Comparison of ENCODE assay signal across 8 mouse cellular contexts in the genomic region with DNA sequence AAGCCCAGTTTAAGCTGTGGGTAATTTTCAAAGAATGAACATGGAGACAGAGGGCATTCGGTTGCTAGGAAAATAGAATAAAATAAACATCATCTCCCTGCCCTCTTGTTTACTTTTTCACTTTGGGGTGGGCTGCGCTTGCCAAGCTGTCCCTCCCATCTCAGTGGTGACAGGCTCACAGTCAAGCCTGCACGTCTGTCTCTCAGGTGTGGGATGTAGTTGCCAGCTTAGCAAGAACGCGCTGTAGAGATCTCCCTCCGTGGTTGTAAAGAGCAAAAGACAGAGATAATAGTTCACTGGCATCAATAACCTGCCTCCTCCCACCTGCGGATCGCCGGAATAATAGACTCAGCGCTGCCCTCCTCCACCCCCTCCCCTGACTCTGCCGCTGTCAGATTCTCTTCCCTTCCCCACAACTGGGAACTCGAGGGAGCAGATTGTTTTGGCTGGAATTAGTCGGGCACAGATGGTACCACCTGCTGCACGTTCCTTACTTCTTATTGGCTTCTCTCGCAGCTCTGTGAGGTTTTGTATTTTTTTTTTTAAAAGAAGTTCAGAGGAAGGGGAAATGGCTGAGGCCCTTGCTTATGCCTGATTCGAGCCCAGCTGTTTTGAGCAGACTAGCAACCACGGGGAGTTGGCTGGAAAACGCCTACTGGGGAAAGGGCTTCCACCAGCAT. TPM values are rescaled to one million over a fixed set of nuclear protein-coding genes. Genes with fewer than 3 reads are reported as not detected.
DNase-seq lines count a peak whose midpoint lies in the region; ATAC-seq and TF ChIP-seq lines count a peak whose summit lies in the region.
"Had no signal": no experiment of that assay in that cellular context is flagged by ENCODE, and none has a peak within 500 bp of the region (broad histone marks: within the 10 kb centered on the region; RNA-seq: fewer than 3 reads in every experiment).

No protein-coding gene starts in this region.

- no peak overlapping the region for H3K9ac ChIP-seq in forebrain, embryonic 16.5 days (replicated peaks; ENCODE audit: low read depth, low read length)
- H3K9ac ChIP-seq in midbrain, embryonic 11.5 days (ENCODE audit: low read length): 0 out of 2 replicates have a peak overlapping the region, but pooled peaks have one; percentile 0

- H3K4me1 ChIP-seq in thymus, adult 2 months (replicated peaks; ENCODE audit: control insufficient read depth, insufficient read depth, low read length): peaks cover 19% of the 10 kb centered on the region
- H3K4me1 ChIP-seq in forebrain, embryonic 16.5 days (replicated peaks; ENCODE audit: control insufficient read depth, insufficient read depth, low read length): peaks cover 20% of the 10 kb centered on the region
- H3K4me1 ChIP-seq in midbrain, embryonic 11.5 days (ENCODE audit: control insufficient read depth, insufficient read depth, low read length): peaks cover 8% of the 10 kb centered on the region; the same call in 1 of the 2 replicates

- no peaks in the 10 kb centered on the region for H3K36me3 ChIP-seq in thymus, adult 2 months (ENCODE audit: control insufficient read depth, insufficient read depth, low read length)
- H3K36me3 ChIP-seq in forebrain, embryonic 16.5 days (ENCODE audit: control insufficient read depth, insufficient read depth): no peaks in the 10 kb centered on the region
- no peaks in the 10 kb centered on the region for H3K36me3 ChIP-seq in midbrain, embryonic 11.5 days (ENCODE audit: control insufficient read depth, insufficient read depth, low read length)

- H3K4me2 ChIP-seq in forebrain, embryonic 16.5 days (ENCODE audit: low read length): peak overlapping the region; percentile 45
- peak overlapping the region; percentile 27 for H3K4me2 ChIP-seq in midbrain, embryonic 11.5 days

- H3K27ac ChIP-seq in thymus, adult 2 months (ENCODE audit: control insufficient read depth, insufficient read depth, low read length): peak overlapping the region; percentile 63
- no peak overlapping the region for H3K27ac ChIP-seq in forebrain, embryonic 16.5 days (ENCODE audit: low read length)
- peak overlapping the region; percentile 43; the same call in 1 of the 2 replicates for H3K27ac ChIP-seq in layer of hippocampus, adult 2 months
- H3K27ac ChIP-seq in midbrain, embryonic 11.5 days (ENCODE audit: low read depth, low read length): no peak overlapping the region
- H3K27ac ChIP-seq: macrophage had no signal

- TF ChIP-seq CTCF in thymus, adult 2 months (IDR thresholded peaks at IDR 0.05; ENCODE audit: borderline replicate concordance, control insufficient read depth, extremely low read depth, insufficient read depth, low read length, poor library complexity): no peak
- no peak for TF ChIP-seq CTCF in layer of hippocampus, adult 2 months (conservative IDR thresholded peaks at IDR 0.05)

- peak overlapping the region; percentile 47 for H3K4me3 ChIP-seq in thymus, adult 2 months (ENCODE audit: control insufficient read depth, insufficient read depth, low read length)
- peak overlapping the region; percentile 22 for H3K4me3 ChIP-seq in forebrain, embryonic 16.5 days (replicated peaks; ENCODE audit: low read length)
- H3K4me3 ChIP-seq in layer of hippocampus, adult 2 months: peak overlapping the region; percentile 49
- peak overlapping the region; percentile 3 for H3K4me3 ChIP-seq in midbrain, embryonic 11.5 days (ENCODE audit: low read depth, low read length)

- no peak for DNase-seq in thymus, adult 2 months
- DNase-seq in thymus, adult 18-20 months: no peak
- peak; percentile 54 to 63 for DNase-seq in layer of hippocampus, adult 2 months (ENCODE audit: low spot score in 2 of 2)
- DNase-seq in midbrain, embryonic 11.5 days (ENCODE audit: low spot score, missing footprints): peak; percentile 93
- peak; percentile 64 for DNase-seq in thymus, postnatal 0 days (ENCODE audit: low spot score)

- ATAC-seq in forebrain, embryonic 16.5 days: peak; percentile 82
- ATAC-seq in midbrain, embryonic 11.5 days (ENCODE audit: low FRiP score): peak; percentile 71
- no peak for ATAC-seq in erythroid progenitor cell, adult 5-6 weeks (replicated peaks; ENCODE audit: low FRiP score, poor library complexity, severe bottlenecking)

- WGBS in thymus, adult 2 months: 12% methylated on average over 18 of the region's 18 CpGs
- 2% methylated on average over 18 of the region's 18 CpGs for WGBS in forebrain, embryonic 16.5 days
- WGBS in midbrain, embryonic 11.5 days: 3% methylated on average over 18 of the region's 18 CpGs

- no peaks in the 10 kb centered on the region for H3K9me3 ChIP-seq in forebrain, embryonic 16.5 days (ENCODE audit: control insufficient read depth, low read length)
- 0 out of 2 replicates have a peak, but pooled peaks cover 2% of the 10 kb centered on the region for H3K9me3 ChIP-seq in midbrain, embryonic 11.5 days (ENCODE audit: control insufficient read depth, low read length)

- no peaks in the 10 kb centered on the region for H3K27me3 ChIP-seq in thymus, adult 2 months (ENCODE audit: control insufficient read depth, insufficient read depth, low read length)
- no peaks in the 10 kb centered on the region for H3K27me3 ChIP-seq in forebrain, embryonic 16.5 days (replicated peaks; ENCODE audit: control insufficient read depth, insufficient read depth, low read length)
- H3K27me3 ChIP-seq in midbrain, embryonic 11.5 days (ENCODE audit: control insufficient read depth, insufficient read depth, low read length): no peaks in the 10 kb centered on the region

- no peak for TF ChIP-seq POLR2A in thymus, adult 2 months (IDR thresholded peaks at IDR 0.05; ENCODE audit: control insufficient read depth, extremely low read depth, insufficient read depth, low read length, poor library complexity)

RNA-seq across cellular contexts. Expression of a gene that starts 51.7 kb away (rescaled TPM):
- polyA plus RNA-seq in thymus, adult 2 months (2012; rRNA removed): 11.1 and 13.9 TPM in 2 replicates
- 30.2 and 34.9 TPM in 2 replicates for polyA plus RNA-seq in forebrain, embryonic 16.5 days (2015; fragmentation: Nextera tagmentation; extraction: Ambion mirVana)
- 10 to 100 TPM; 65.5 to 69.7 TPM for total RNA-seq in layer of hippocampus, adult 2 months (2021)
- 13.4 and 15.8 TPM in 2 replicates for polyA plus RNA-seq in midbrain, embryonic 11.5 days (2014; fragmentation: Nextera tagmentation; extraction: Ambion mirVana)
- 5.3 and 10.6 TPM in 2 replicates for polyA plus RNA-seq in thymus, postnatal 0 days (2015; fragmentation: Nextera tagmentation; extraction: Ambion mirVana)
- 35.6 and 50.8 TPM in 2 replicates for total RNA-seq in erythroid progenitor cell, adult 5-6 weeks (2015; ENCODE audit: low replicate concordance)
- total RNA-seq in erythroid progenitor cell, adult 5-6 weeks (2017; ENCODE audit: low replicate concordance): 30.0 and 38.1 TPM in 2 replicates

Comparison
In these comparisons a context has a peak if more than half of its experiments do, and no peak if none do; other contexts are left out.
1. DNase-seq: peak in layer of hippocampus, adult 2 months (2 of 2), midbrain, embryonic 11.5 days (single experiment) and thymus, postnatal 0 days (single experiment); none in thymus, adult 2 months (single experiment) and thymus, adult 18-20 months (0 of 2).
2. H3K27ac ChIP-seq: peak in thymus, adult 2 months (single experiment) and layer of hippocampus, adult 2 months (single experiment); none in forebrain, embryonic 16.5 days (single experiment) and midbrain, embryonic 11.5 days (single experiment).
3. Peak in every context shown above with its lines, with median percentiles within 50 percentile points of each other: H3K4me3 ChIP-seq.